Mouse (Mus musculus): Measurements from ENCODE around the gene Crybg2.

Gene Crybg2

DNA sequence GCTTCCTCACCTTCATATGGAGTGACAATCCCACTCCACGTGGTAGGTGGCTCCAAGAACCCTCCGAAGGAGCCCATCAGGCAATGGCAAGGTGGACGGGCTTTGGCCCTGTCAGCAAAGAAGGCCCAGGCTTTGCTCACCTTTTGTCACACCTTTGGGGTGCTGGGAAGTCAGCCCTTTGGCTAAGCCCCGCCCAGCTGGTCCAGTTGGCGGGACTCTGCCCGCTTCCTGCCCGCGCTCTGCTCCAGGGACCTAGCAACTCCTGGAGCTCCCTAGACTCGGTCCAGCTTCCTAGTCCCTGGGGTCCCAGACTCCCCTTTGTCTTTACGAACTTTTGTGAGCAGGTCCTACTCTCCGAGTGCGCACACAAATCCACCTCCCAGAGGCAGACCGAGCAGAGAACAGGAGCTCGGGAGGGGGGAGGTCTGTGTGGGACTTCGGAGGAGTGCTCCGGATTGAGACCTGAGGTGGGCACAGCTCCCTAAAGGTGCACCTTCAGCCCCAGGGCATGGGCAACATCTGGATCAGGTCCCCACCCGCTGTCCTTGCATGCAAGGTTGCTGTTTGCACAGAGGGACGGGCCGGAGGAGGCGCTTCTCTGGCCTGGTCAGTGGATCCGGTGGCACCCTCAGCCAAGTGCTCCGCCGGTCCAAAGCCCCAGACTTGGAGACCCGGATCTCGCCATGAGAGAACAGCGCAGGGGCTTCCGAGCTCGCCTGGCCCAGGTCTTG lies at the start of gene Crybg2:
Gene Crybg2, plus strand, starts transcription at position 681 of the 731 bp plus-strand sequence.
- in situ Hi-C loops (cut with MboI; ENCODE audit: unreplicated experiment in 2 of 2): no loop called here

DNA sequence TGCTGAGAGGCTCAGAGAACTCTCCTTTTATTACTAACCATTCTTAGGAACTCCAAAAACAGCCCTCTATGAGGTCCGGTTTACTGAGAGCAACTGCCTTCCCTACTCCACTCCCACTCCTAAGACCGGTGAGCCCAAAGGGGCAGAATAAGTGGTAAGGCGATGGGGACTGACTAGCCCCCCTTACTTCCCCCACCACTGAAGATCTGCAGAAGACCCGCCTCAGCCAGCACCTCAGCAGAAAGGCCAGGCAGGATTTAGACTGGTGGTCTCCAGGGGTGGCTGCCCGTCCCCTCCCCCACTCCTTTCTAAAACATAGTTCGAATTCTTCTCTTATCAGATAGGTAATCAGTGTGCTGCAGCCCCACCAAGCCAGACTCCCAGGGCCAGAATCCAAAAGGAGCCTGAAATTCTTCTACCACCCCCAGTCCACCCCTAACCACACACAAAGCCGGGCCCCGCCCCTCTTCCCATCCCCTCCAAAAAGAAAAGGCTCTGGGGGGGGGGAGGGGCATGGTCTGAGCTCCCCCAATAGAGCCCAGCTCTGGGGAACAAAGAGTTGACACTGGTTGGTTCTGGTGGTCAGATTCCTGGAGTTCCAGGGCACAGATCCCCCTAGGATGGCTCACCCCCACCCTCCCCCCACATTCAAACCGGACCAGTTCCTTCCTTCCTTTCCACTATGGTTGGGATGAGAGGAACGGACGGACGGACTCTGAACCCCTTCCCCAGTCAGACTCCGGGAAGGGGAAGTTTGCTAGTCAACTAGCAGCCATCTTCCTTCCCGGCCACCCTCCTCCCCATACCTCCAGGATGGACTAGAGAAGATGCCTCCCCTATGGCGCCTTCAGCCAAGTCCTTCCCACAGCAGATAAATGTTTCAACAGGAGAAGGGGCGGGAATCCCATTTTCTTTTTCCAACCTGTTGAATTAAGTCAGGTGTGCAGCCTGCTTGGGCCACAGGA lies 48.9 kb upstream of the Crybg2 start:
- in situ Hi-C loops (cut with MboI; ENCODE audit: unreplicated experiment in 2 of 2): no loop called here

DNA sequence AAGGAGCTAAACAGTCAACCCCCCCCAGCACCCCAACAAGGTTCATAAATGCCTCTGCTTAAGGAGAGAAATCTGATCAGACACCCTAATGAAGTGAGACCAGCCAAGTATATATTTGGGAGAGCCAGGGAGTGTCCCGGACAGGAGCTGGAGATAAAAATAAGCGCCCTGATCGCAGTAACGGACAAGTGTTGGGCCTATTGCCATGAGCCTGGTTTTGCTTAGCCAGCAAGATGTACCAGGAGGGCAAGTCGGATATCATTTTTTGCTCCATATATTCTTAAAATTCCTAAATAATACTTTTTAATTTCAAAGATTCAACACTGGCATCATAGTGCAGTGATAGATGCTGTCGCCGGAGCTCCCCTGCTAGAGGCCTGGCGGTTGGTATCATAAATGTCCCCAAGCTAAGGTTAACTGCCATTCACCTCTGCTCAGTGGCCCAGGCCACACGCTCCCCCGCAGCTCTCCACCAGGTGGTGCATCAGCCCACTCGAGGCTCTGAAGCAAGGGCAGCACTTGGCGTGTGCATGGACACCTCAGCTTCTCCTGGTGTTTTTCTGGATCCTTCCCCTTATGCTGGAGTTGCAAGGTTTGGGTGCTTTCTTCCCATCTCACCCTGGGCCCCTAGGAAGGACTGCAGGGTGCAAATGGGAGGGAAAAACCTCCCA lies 47.6 kb upstream of the Crybg2 start:
- in situ Hi-C loops (cut with MboI; ENCODE audit: unreplicated experiment in 2 of 2): no loop called here

DNA sequence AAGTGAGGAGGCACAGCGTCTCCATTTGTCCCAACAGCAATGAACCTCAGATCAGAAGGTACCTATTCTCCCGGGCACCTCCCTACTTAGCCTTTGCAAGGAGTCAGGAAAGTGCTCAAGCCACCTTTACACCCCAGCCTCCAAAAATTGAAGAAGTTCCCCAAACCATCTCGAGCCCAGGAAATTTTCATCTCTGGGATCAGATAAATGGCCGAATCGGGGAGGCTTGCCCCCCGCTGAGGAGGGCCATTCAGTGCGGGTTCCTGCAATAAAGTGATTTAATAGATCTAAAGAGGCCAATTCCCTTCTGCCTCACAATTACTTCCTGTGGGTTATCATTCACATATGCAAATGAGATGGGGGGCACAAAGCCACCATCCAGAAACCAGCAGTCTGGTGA lies 44.4 kb upstream of the Crybg2 start:
- in situ Hi-C loops (cut with MboI; ENCODE audit: unreplicated experiment in 2 of 2): no loop called here

DNA sequence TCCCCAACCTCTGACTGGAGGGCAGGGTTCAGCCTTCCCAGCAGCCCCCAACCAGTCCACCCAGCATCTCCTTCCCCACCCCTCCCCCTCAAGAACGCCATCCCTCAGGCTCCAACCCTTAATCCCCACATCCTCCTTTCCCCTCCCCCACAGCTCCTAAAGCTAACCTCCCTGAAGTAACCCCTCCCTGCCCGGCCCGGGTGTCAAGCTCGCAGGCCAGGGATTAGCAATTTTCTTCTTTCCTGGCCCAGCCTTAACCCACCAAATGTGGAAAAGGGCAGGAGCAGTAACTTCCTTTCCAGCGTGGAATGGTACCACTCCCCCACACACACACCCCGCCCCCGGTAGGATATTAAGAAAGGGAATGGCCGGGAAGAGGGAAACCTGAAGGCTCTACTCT lies 43.8 kb upstream of the Crybg2 start:
- in situ Hi-C loops (cut with MboI; ENCODE audit: unreplicated experiment in 2 of 2): no loop called here

DNA sequence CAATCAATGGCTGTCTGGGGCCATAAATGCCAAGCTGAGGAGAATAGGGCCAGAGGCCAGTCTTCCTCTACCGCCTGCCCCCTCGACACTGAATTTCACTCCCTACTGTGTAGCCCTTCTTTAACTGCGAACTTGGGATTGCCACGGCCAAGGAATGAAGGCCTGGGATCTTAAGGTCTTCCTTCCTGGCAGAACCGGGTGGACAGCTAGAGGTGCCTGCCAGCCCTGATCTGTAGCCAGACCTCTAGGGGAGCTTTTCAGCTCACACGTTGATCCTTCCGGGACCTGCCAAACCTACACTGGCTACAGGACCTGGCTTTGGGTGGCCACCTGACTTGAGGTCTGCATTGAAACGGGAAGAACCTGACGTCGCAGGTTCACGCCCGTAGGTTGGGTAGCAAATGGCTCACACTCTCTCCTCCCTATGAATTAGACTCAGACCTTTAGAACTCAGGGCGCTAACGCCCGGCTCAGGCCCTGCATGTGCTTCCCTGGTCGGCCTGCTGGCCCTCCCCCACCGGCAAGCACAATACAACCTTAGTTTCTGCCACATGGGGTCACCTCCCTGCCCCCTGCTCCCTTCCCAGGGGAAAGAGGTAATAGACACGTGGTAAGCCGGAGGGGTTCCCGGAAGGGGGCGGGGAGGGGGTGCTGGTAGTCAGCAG lies 43.3 kb upstream of the Crybg2 start:
- in situ Hi-C loops (cut with MboI; ENCODE audit: unreplicated experiment in 2 of 2): no loop called here

DNA sequence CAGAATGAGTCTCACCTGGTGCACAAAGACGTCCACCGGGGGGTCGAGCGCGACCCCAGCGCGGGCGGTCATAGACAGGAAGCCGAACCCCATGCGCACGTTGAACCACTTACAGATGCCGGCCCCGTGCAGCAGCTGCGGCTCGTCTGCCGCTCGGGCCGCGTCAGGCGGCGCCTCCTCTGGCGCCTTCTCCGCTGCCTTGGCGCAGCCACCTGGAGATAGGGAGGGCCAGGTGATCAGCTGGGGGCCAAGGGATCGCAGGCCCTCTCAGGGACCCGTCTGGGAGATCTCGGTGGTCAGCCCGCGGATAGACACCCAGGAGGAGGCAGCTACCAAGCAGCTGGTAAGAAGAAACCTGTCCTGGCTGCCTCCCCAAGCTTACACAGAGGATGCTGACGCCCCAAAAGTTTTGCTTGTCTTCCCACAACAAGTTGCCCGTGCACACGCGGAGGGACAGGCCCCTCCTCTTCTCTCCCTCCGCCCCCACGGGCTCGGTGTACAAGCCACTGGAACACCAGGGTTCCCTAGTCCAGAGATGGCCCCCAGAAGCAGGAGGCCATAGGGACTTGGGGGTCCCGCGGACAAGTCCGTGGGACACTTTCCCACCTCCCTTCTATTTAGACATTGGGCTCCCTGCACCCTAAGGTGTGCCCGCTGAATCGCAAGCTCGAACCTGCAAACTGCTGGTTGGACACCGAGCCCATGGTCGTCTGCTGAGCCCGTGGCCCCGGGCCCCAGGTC lies 42.4 kb upstream of the Crybg2 start:
- in situ Hi-C loops (cut with MboI; ENCODE audit: unreplicated experiment in 2 of 2): no loop called here

DNA sequence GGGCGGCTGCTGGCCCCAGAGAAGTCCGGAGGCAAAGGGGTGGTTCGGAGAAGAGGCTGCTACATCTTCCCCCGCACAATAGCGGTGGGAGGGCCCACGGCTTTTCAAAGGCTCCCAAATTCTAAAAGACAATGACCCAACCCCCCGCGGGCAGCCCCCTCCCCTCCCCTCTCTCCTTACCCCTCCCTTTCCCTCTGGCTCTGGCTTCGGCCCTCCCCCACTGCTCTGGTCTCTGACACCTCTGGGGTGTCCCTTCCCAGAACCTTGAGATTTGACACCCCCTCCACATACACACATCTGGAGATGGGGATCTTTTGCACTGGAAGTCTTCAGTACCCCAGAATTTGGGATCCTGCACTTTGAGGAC lies 41.9 kb upstream of the Crybg2 start, which contains the start of gene Lin28a:
Gene Lin28a, minus strand, starts transcription at position 63 of the 367 bp plus-strand sequence.
- in situ Hi-C loops (cut with MboI; ENCODE audit: unreplicated experiment in 2 of 2): no loop called here

DNA sequence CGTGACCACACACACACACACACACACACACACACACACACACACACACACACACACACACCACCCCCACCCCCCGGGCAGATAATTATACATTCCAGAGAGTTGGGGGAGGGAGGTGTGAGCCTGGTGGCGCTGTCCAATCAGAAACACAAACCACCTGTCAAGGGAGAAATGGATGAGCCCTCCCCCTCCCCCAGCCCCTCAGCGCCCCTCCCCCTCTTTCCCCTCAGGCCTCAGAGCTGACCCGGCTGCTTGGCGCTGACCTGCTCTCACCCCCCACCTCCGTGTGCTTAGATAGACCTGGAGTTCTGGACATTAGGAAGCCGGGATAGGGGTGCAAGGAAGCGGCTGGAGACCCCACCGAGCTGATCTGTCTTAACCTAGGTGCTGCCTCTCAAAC lies 41.4 kb upstream of the Crybg2 start:
- in situ Hi-C loops (cut with MboI; ENCODE audit: unreplicated experiment in 2 of 2): no loop called here

DNA sequence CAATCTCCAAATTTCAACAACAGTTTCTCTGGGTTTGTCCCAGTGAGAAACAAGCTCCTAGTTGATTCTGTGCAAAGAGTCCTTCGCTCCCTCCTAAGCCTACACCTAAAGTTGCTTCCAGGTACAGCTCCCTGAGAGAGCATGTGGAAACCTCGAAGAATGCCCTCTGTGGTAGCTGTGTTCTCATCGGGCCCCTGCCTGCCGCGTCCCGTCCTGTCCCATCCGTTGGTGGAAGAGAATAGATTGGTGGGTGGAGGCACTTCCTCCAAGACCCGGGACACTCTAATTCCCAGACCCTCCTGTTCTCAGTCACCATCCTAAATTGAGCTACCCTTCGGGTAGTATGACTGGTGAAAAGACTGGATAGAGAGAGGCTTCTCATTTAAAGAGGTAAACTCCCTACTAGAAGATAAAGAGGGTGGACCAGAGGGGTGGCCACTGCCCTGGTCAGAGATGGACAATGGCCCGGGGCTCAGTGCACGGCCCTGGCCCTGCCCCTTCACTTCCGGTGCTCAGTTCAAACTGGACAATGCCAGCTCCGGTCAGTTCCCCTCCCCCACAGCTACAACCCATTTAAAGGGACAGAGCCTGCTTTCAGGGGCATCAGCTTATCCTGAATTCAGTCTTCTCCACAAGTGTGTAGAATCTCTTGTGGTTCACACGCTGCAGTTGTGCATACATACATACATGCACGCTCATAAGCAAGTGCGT lies 40.8 kb upstream of the Crybg2 start:
- in situ Hi-C loops (cut with MboI; ENCODE audit: unreplicated experiment in 2 of 2): no loop called here

DNA sequence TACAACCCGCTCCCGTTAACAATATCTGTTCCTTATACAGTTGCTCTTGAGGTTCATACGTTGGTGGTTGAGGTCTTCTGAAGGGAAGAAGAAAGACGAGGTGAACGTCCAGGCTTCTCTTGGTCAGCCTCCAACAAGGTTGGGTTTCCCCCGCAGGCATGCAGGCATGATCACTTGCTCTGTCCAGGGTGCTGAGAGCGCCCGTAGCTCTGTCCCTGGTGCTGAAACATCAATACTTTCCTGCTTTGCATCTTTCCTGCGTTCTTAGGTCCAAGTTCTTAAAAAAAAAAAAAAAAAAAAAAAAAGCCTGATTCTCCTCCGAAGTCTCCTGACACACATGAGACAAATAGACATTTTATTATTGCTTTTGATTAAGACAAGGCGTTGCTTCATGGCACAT lies 40.0 kb upstream of the Crybg2 start:
- in situ Hi-C loops (cut with MboI; ENCODE audit: unreplicated experiment in 2 of 2): no loop called here

DNA sequence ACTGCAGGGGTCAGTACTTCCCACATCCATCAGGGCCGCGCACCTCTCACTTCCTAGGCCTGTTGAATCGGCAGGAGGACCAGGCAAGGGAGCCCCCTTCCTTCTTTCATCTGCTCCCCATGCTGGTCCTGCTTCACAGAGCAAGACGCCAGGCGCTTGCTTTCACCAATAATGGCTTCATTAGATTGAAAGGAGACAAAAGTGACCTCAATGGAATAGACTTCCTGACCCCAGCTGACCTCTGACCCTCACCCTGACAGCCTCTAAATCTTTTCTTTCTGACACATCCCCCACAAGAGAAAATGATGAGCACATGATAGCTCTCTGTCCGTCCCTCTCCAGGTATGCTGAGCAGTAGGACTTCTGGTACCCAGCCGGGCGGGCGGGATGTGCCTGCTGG lies 34.8 kb upstream of the Crybg2 start:
- in situ Hi-C loops (cut with MboI; ENCODE audit: unreplicated experiment in 2 of 2): no loop called here

DNA sequence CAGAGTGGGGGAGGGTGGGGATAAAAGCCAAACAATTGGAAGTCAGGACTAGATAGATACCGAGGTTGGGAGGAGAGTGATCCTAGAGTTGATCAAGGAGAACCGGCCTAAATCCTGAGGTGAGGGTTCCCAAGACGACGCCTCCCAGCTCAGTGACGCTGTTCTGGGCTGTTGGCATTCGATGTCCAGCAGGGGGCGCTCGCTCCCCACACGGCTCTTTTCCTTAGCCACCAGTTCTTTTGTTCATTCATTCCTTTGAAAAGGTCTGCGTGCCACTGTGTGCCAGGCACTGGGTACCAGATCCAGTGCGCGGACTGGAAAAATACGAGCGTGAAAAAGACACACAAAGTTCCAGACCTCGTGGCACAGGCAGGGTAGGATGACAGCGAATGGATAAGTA lies 24.7 kb upstream of the Crybg2 start:
- in situ Hi-C loops (cut with MboI; ENCODE audit: unreplicated experiment in 2 of 2): loop anchor here (5.0 kb wide), 4 partner anchors 46 to 251 kb away; partner anchors contain the start of genes Gm30191 (in 1 of the 2), Pdik1l (in 1 of the 2) and Zfp593 (in 1 of the 2)

DNA sequence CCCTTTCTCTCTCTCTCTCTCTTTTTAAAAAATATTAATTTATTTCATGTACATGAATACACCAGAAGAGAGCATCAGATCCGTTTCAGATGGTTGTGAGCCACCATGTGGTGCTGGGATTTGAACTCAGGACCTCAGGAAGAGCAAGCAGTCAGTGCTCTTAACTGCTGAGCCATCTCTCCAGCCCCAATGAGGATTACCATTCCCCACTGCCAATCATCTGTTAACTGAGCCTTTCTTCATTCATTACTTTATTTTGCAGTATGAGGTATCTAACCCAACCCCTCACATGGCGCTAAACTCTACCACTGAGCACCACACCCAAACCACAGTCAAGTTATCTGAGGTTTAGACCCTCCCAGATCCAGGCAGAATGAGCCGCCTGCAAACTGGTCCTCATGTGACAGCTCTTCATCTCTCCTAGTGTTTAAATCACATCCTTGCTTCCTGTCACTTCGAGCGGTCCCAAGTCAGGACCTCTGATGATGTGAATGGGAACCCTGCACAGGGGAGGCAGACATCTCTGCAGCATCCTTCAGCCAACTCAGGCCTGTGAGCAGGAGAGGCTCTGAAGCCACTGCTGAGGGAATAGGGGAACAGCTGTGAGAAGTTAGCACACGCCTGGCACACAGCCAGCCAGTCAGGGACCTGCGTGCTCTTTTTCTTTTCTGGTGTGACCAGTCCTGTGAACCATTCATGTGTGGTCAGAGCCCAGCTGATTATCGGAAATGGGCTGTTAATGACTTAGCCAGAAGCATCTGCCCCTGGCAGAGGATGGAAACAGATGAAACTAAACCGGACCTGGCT lies 19.1 kb upstream of the Crybg2 start:
- in situ Hi-C loops (cut with MboI; ENCODE audit: unreplicated experiment in 2 of 2): no loop called here

DNA sequence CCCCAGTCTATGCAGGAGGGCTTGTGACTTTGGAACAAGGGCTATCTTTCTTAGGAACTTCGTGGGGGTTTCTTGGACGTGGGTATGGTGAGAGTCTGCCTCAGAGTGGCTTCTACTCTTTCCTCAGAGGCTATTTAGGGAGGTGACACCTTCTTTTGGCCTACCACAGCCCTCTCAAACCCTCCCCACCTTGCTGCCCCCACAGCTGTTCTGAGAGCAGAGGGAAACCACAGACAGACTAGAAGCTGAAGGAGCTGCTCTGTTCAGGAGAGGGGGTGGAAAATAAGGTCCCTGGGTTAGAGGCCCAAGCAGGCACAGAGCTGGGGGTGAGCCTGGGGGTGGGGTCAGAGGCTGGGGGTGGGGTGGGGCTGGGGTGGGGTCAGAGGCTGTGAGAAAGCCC lies 17.6 kb upstream of the Crybg2 start:
- in situ Hi-C loops (cut with MboI; ENCODE audit: unreplicated experiment in 2 of 2): no loop called here

DNA sequence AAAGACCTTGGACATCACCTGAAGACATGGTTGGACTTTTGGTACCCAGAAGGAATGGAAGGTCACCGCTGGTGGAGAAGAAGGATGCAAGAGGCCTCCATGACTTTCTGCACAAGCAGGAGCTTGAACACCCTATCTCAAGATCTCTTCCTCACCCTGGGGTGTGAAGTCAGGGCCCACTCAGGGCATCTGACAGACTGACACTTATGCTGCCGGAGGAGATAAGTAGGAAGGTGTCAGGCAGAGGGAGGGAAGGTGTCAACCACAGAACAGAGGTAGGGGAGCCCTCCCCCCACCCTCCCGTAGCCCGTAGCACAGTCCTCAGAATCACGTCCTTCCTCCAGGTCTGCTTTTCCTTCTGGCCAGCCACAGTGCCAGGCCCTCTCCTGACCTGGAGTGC lies 13.0 kb upstream of the Crybg2 start:
- in situ Hi-C loops (cut with MboI; ENCODE audit: unreplicated experiment in 2 of 2): no loop called here

DNA sequence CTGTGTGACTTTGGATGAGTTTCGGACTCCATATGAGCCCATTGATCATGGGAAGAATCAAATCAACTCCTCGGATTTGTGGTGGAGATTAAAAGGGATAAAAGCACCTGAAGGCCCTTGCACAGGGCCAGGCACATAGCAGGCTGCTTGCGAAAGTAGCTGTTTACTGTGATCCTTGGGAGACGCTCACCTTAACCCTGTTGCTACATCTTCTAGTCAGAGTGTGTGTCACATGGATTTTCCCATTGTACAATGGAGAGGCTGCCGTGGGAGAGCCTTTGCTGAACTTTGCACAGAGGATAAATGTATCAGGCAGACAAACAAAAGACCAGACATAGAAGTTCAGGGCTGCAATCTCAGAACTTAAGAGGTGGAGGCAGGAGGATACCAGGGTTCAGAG lies 8.7 kb upstream of the Crybg2 start:
- in situ Hi-C loops (cut with MboI; ENCODE audit: unreplicated experiment in 2 of 2): no loop called here

DNA sequence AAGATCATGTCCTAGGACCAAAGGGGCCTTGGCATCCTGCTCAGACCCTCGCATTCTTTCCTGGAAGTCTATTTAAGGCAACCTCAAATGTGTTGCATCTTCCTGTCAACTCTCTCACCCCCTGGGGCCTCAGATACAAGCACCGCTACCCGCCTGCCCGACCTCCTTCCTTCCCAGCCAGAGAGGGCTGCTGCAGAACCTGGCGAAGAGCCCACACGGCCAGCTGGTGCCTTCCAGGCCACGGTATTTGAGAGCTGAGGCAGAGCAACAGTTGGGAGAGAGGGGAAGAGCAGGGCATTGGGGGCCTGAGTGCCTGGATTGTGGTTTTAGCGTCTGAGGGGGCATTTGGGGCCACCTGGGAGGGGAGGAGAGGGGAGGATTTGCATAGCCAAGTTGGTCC lies 8.1 kb upstream of the Crybg2 start:
- in situ Hi-C loops (cut with MboI; ENCODE audit: unreplicated experiment in 2 of 2): no loop called here

DNA sequence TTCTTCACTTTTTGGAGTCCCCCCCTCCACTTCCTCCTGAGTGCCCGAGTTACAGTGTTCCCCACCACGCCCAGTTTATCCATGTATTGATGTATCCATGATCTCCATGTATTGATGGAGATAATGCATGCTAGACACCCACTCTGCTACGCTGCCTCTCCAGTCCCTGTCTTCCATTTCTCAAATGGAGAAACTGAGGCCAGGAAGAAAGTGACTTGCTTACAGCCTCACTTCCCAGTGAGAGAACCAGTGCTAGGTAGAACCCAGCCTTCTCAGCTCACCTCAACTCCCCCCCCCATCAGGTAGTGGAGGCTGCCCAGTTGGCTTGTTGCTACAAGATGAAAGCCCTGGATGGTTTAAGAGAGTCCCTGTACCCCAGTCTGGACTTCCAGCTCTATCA lies 7.1 kb upstream of the Crybg2 start, which contains the start of gene Zfp683:
Gene Zfp683, plus strand, starts transcription at position 301 of the 400 bp plus-strand sequence.
- in situ Hi-C loops (cut with MboI; ENCODE audit: unreplicated experiment in 2 of 2): no loop called here

All from v-Abl transformed pro-B cells (cell line).